Comparison of ENCODE assay signal across 16 mouse cellular contexts in genomic region chrX:57309993-57310392, GRCm38 (mm10). TPM values are rescaled to one million over a fixed set of nuclear protein-coding genes. Genes with fewer than 3 reads are reported as not detected.
A peak's percentile ranks its signal among the peaks of the same experiment; 100 is the strongest.
DNase-seq lines count a peak whose midpoint lies in the region; ATAC-seq and TF ChIP-seq lines count a peak whose summit lies in the region.
"Had no signal": no experiment of that assay in that cellular context is flagged by ENCODE, and none has a peak within 500 bp of the region (broad histone marks: within the 10 kb centered on the region; RNA-seq: fewer than 3 reads in every experiment).

No protein-coding gene starts in this region.

- intact Hi-C loops in left cerebral cortex, postnatal 4 days (cut with DNase I) = no loop called here

- ATAC-seq in liver, embryonic 11.5 days (replicated peaks; ENCODE audit: low FRiP score) = 0 out of 2 replicates have a peak, but pooled peaks have one; percentile 45
- no peak for ATAC-seq in liver, postnatal 0 days
- ATAC-seq in megakaryocyte progenitor cell, adult 5-6 weeks (replicated peaks; ENCODE audit: poor library complexity) = no peak

- no peaks in the 10 kb centered on the region for H3K9me3 ChIP-seq in liver, embryonic 11.5 days (ENCODE audit: control insufficient read depth, low read length)
- no peaks in the 10 kb centered on the region for H3K9me3 ChIP-seq in liver, postnatal 0 days (ENCODE audit: low read length)
- no peaks in the 10 kb centered on the region for H3K9me3 ChIP-seq in MEL (replicated peaks; ENCODE audit: insufficient read depth, low read length)
- H3K9me3 ChIP-seq: embryonic facial prominence, embryonic 13.5 days; heart, embryonic 15.5 days; hindbrain, embryonic 15.5 days; midbrain, embryonic 12.5 days had no signal

- H3K4me2 ChIP-seq in liver, embryonic 11.5 days = no peak overlapping the region
- no peak overlapping the region for H3K4me2 ChIP-seq in liver, postnatal 0 days (ENCODE audit: low read depth, low read length)
- H3K4me2 ChIP-seq: embryonic facial prominence, embryonic 13.5 days; heart, embryonic 15.5 days; hindbrain, embryonic 15.5 days; midbrain, embryonic 12.5 days had no signal

- no peaks in the 10 kb centered on the region for H3K36me3 ChIP-seq in liver, embryonic 11.5 days (ENCODE audit: control insufficient read depth, insufficient read depth, low read length)
- no peaks in the 10 kb centered on the region for H3K36me3 ChIP-seq in liver, postnatal 0 days (replicated peaks; ENCODE audit: insufficient read depth, low read length)
- H3K36me3 ChIP-seq in MEL (ENCODE audit: control insufficient read depth in 1 of 2, insufficient read depth in 2 of 2, low read length in 2 of 2) = no peaks in the 10 kb centered on the region
- H3K36me3 ChIP-seq in macrophage (ENCODE audit: inconsistent target) = no peaks in the 10 kb centered on the region
- H3K36me3 ChIP-seq: embryonic facial prominence, embryonic 13.5 days; heart, embryonic 15.5 days; hindbrain, embryonic 15.5 days; midbrain, embryonic 12.5 days had no signal

- WGBS in liver, embryonic 11.5 days = 78% methylated on average over 2 of the region's 2 CpGs
- 65% methylated on average over 2 of the region's 2 CpGs for WGBS in liver, postnatal 0 days (ENCODE audit: insufficient replicate concordance)
- 72% methylated on average over 2 of the region's 2 CpGs for WGBS in macrophage (ENCODE audit: missing documents)

- DNase-seq in liver, embryonic 11.5 days (ENCODE audit: low spot score) = no peak
- DNase-seq in liver, postnatal 0 days = no peak
- peak; percentile 3 for DNase-seq in MEL (ENCODE audit: low read depth, low spot score)
- DNase-seq in thymus, postnatal 36 days = peak; percentile 35 to 47
- no peak for DNase-seq in right cerebral cortex, adult 2 months (ENCODE audit: low spot score in 2 of 2)
- no peak for DNase-seq in left cerebral cortex, postnatal 4 days
- DNase-seq: cerebellum, adult 11-12 months; lung, postnatal 10 days; right cerebral cortex, postnatal 14 days had no signal

- no peak for TF ChIP-seq RAD21 in MEL (IDR thresholded peaks at IDR 0.05; ENCODE audit: low read depth, low read length)

- no peak overlapping the region for H3K27ac ChIP-seq in liver, embryonic 11.5 days (ENCODE audit: low read depth, low read length)
- no peak overlapping the region for H3K27ac ChIP-seq in liver, postnatal 0 days (ENCODE audit: low read depth)
- H3K27ac ChIP-seq in MEL (ENCODE audit: control insufficient read depth, low read depth, low read length) = no peak overlapping the region
- H3K27ac ChIP-seq in macrophage = 0 out of 2 replicates have a peak overlapping the region, but pooled peaks have one; percentile 4
- H3K27ac ChIP-seq: embryonic facial prominence, embryonic 13.5 days; heart, embryonic 15.5 days; hindbrain, embryonic 15.5 days; midbrain, embryonic 12.5 days; stomach, postnatal 0 days had no signal

- TF ChIP-seq CTCF in liver, postnatal 0 days (IDR thresholded peaks at IDR 0.05; ENCODE audit: low read depth) = no peak
- TF ChIP-seq CTCF in MEL (IDR thresholded peaks at IDR 0.05 in 2 of 3, conservative IDR thresholded peaks at IDR 0.05 in 1 of 3; ENCODE audit: control insufficient read depth in 1 of 3, insufficient read depth in 1 of 3, low read depth in 2 of 3, low read length in 3 of 3, poor library complexity in 1 of 3, severe bottlenecking in 1 of 3) = no peak

- no peaks in the 10 kb centered on the region for H3K27me3 ChIP-seq in liver, embryonic 11.5 days (replicated peaks; ENCODE audit: control insufficient read depth, insufficient read depth, low read length)
- H3K27me3 ChIP-seq in liver, postnatal 0 days (ENCODE audit: insufficient read depth, low read length) = no peaks in the 10 kb centered on the region
- no peaks in the 10 kb centered on the region for H3K27me3 ChIP-seq in MEL (ENCODE audit: control insufficient read depth in 1 of 2, insufficient read depth in 2 of 2, low read length in 2 of 2)
- H3K27me3 ChIP-seq: embryonic facial prominence, embryonic 13.5 days; heart, embryonic 15.5 days; hindbrain, embryonic 15.5 days; midbrain, embryonic 12.5 days had no signal

- no peak overlapping the region for H3K4me3 ChIP-seq in liver, embryonic 11.5 days (ENCODE audit: low read depth, low read length)
- no peak overlapping the region for H3K4me3 ChIP-seq in liver, postnatal 0 days (ENCODE audit: low read depth, low read length)
- H3K4me3 ChIP-seq in MEL (ENCODE audit: control insufficient read depth in 1 of 2, insufficient read depth in 1 of 2, low read depth in 2 of 2, low read length in 2 of 2) = no peak overlapping the region
- H3K4me3 ChIP-seq in macrophage (ENCODE audit: inconsistent target) = no peak overlapping the region
- H3K4me3 ChIP-seq: embryonic facial prominence, embryonic 13.5 days; heart, embryonic 15.5 days; hindbrain, embryonic 15.5 days; midbrain, embryonic 12.5 days had no signal

- no peak overlapping the region for H3K9ac ChIP-seq in liver, embryonic 11.5 days (ENCODE audit: low read depth, low read length)
- no peak overlapping the region for H3K9ac ChIP-seq in liver, postnatal 0 days (replicated peaks)
- H3K9ac ChIP-seq in MEL (ENCODE audit: control insufficient read depth, low read depth, low read length, poor library complexity, severe bottlenecking) = no peak overlapping the region
- H3K9ac ChIP-seq: embryonic facial prominence, embryonic 13.5 days; heart, embryonic 15.5 days; hindbrain, embryonic 15.5 days; midbrain, embryonic 12.5 days had no signal

- TF ChIP-seq POLR2A in MEL (IDR thresholded peaks at IDR 0.05; ENCODE audit: control insufficient read depth in 1 of 2, insufficient read depth in 1 of 2, low read depth in 1 of 2, low read length in 2 of 2, poor library complexity in 1 of 2) = no peak

- no peak for TF ChIP-seq EP300 in liver, postnatal 0 days (IDR thresholded peaks at IDR 0.05; ENCODE audit: low read depth)
- TF ChIP-seq EP300 in MEL (IDR thresholded peaks at IDR 0.05; ENCODE audit: low read depth in 1 of 2, low read length in 2 of 2) = no peak

- no peaks in the 10 kb centered on the region for H3K4me1 ChIP-seq in liver, embryonic 11.5 days (replicated peaks; ENCODE audit: control insufficient read depth, insufficient read depth, low read length)
- no peaks in the 10 kb centered on the region for H3K4me1 ChIP-seq in liver, postnatal 0 days (ENCODE audit: insufficient read depth)
- no peaks in the 10 kb centered on the region for H3K4me1 ChIP-seq in MEL (ENCODE audit: control insufficient read depth in 1 of 2, insufficient read depth in 2 of 2, low read length in 2 of 2)
- H3K4me1 ChIP-seq: embryonic facial prominence, embryonic 13.5 days; heart, embryonic 15.5 days; hindbrain, embryonic 15.5 days; midbrain, embryonic 12.5 days had no signal

- H3K79me2 ChIP-seq in MEL (ENCODE audit: control insufficient read depth, insufficient read depth, low read length, poor library complexity) (no peaks in the 10 kb centered on the region), macrophage (ENCODE audit: inconsistent target) (peaks cover 83% of the 10 kb centered on the region)

TF ChIP-seq in MEL, 35 proteins besides CTCF, POLR2A, EP300 and RAD21:
- TF ChIP-seq MEF2A (IDR thresholded peaks at IDR 0.05; ENCODE audit: extremely low read depth, insufficient replicate concordance, low read depth, low read length, poor library complexity, severe bottlenecking) (no peak), JUND (IDR thresholded peaks at IDR 0.05; ENCODE audit: low read depth, low read length) (no peak), KAT2A (conservative IDR thresholded peaks at IDR 0.05; ENCODE audit: low read depth, low read length) (no peak), MAZ (IDR thresholded peaks at IDR 0.05; ENCODE audit: low read depth, low read length) (no peak), NELFE (IDR thresholded peaks at IDR 0.05; ENCODE audit: low read depth, low read length) (no peak), TAL1 (IDR thresholded peaks at IDR 0.05; ENCODE audit: low read length) (no peak), ZC3H11A (IDR thresholded peaks at IDR 0.05; ENCODE audit: low read depth, low read length) (no peak), GABPA (IDR thresholded peaks at IDR 0.05; ENCODE audit: low read depth, low read length) (no peak), ZKSCAN1 (IDR thresholded peaks at IDR 0.05; ENCODE audit: low read depth, low read length) (no peak), HCFC1 (IDR thresholded peaks at IDR 0.05; ENCODE audit: low read depth, low read length) (no peak)

RNA-seq across cellular contexts. Expression of gene Arhgef6, which starts 28.5 kb away (rescaled TPM):
- 6.9 and 8.4 TPM in 2 replicates for polyA plus RNA-seq in liver, embryonic 11.5 days (2014; fragmentation: Nextera tagmentation; extraction: Ambion mirVana)
- polyA plus RNA-seq in liver, postnatal 0 days (2015; fragmentation: Nextera tagmentation; extraction: Ambion mirVana) = 5.9 and 6.1 TPM in 2 replicates
- 1.1 and 1.9 TPM in 2 replicates for total RNA-seq in MEL (2012; rRNA removed)
- polyA plus RNA-seq in MEL (2012; ENCODE audit: insufficient read depth in 1 of 2, insufficient read length in 2 of 2, low read depth in 1 of 2, low replicate concordance in 2 of 2, missing spikeins in 1 of 2) (1 to 10 TPM in 1 of 2 experiments, not detected in 1; 3.3 TPM), macrophage (2018) (38.1 to 78.3 TPM (median 73.9 TPM) in 3 replicates)
- total RNA-seq in macrophage (2018; cell fraction: chromatin; rRNA removed) = 100 to 1,000 TPM in 17 of 26 experiments, 10 to 100 TPM in 7, 1 to 10 TPM in 2; 7.4 to 175 (median 120) TPM
- 10 to 100 TPM; 48.9 to 94.7 (median 66.6) TPM for total RNA-seq in macrophage (2018; cell fraction: cytosol; rRNA removed)
- total RNA-seq in macrophage (2018; cell fraction: nucleus; rRNA removed) = 100 to 1,000 TPM in 6 of 26 experiments, 10 to 100 TPM in 20; 11.6 to 169 (median 79.2) TPM
- total RNA-seq in megakaryocyte progenitor cell, adult 5-6 weeks (2015) = 162 and 166 TPM in 2 replicates
- 108 and 110 TPM in 2 replicates for total RNA-seq in megakaryocyte progenitor cell, adult 5-6 weeks (2017)
- total RNA-seq in left cerebral cortex, postnatal 4 days (2021) = 1 to 10 TPM; 5.9 to 6.4 TPM

Comparison
In these comparisons a context has a peak if more than half of its experiments do, and no peak if none do; other contexts are left out.
1. DNase-seq: peak in MEL (single experiment) and thymus, postnatal 36 days (2 of 2); none in liver, embryonic 11.5 days (single experiment), liver, postnatal 0 days (single experiment), right cerebral cortex, adult 2 months (0 of 2) and left cerebral cortex, postnatal 4 days (single experiment).